Comparison of ENCODE assay signal across 8 mouse cellular contexts in genomic region chr17:29237772-29238420, GRCm38 (mm10). TPM values are rescaled to one million over a fixed set of nuclear protein-coding genes. Genes with fewer than 3 reads are reported as not detected.
DNase-seq lines count a peak whose midpoint lies in the region; ATAC-seq and TF ChIP-seq lines count a peak whose summit lies in the region.

Gene Cpne5 (minus strand): TSS chr17:29238167.

- DNase-seq in gastrocnemius, adult 2 months = peak; percentile 38
- no peak for DNase-seq in gastrocnemius, postnatal 14 days
- DNase-seq in thymus, postnatal 4 days = peak; percentile 50
- no peak for DNase-seq in thymus, adult 18-20 months
- peak; percentile 34 for DNase-seq in layer of hippocampus, adult 9-11 months
- DNase-seq in midbrain, embryonic 10.5 days (ENCODE audit: low spot score) = peak; percentile 51

- peak within 1 kb of the TSS; percentile 72 for H3K4me3 ChIP-seq in gastrocnemius, adult 2 months
- H3K4me3 ChIP-seq in midbrain, embryonic 10.5 days = peak within 1 kb of the TSS; percentile 83
- H3K4me3 ChIP-seq in stomach, embryonic 16.5 days (replicated peaks; ENCODE audit: low read length) = peak within 1 kb of the TSS; percentile 63

- no peaks in the 10 kb centered on the region for H3K36me3 ChIP-seq in midbrain, embryonic 10.5 days
- no peaks in the 10 kb centered on the region for H3K36me3 ChIP-seq in stomach, embryonic 16.5 days (ENCODE audit: control insufficient read depth, insufficient read depth, low read length)

- H3K9ac ChIP-seq in stomach, embryonic 16.5 days (ENCODE audit: low read length) = peak within 1 kb of the TSS; percentile 78

- ATAC-seq in stomach, embryonic 16.5 days (ENCODE audit: insufficient read depth, low FRiP score) = peak; percentile 68
- ATAC-seq in erythroblast, adult 5-6 weeks (replicated peaks; ENCODE audit: low FRiP score, poor library complexity, severe bottlenecking) = no peak

- intact Hi-C loops in gastrocnemius, adult 2 months (cut with DNase I) = no loop called here
- intact Hi-C loops in gastrocnemius, postnatal 14 days (cut with DNase I; ENCODE audit: low total_unique reads) = no loop called here

- H3K4me1 ChIP-seq in midbrain, embryonic 10.5 days = peaks cover 56% of the 10 kb centered on the region
- peaks cover 28% of the 10 kb centered on the region for H3K4me1 ChIP-seq in stomach, embryonic 16.5 days (ENCODE audit: control insufficient read depth, insufficient read depth, low read length)

- peaks cover 82% of the 10 kb centered on the region for H3K27me3 ChIP-seq in midbrain, embryonic 10.5 days (ENCODE audit: low read depth, poor library complexity, severe bottlenecking)
- 0 out of 2 replicates have a peak, but pooled peaks cover 11% of the 10 kb centered on the region for H3K27me3 ChIP-seq in stomach, embryonic 16.5 days (ENCODE audit: control insufficient read depth, insufficient read depth, low read length)

- TF ChIP-seq CTCF in gastrocnemius, adult 2 months (IDR thresholded peaks at IDR 0.05) = no peak

- H3K4me2 ChIP-seq in stomach, embryonic 16.5 days (ENCODE audit: low read depth, low read length) = peak within 1 kb of the TSS; percentile 99

- WGBS in midbrain, embryonic 10.5 days = under 1% methylated on average over 68 of the region's 73 CpGs
- 0% methylated on average over 62 of the region's 73 CpGs for WGBS in stomach, embryonic 16.5 days

- no peak within 1 kb of the TSS for H3K27ac ChIP-seq in gastrocnemius, adult 2 months
- H3K27ac ChIP-seq in midbrain, embryonic 10.5 days (replicated peaks) = peak within 1 kb of the TSS; percentile 86
- no peak within 1 kb of the TSS for H3K27ac ChIP-seq in stomach, embryonic 16.5 days (ENCODE audit: low read length)

- no peaks in the 10 kb centered on the region for H3K9me3 ChIP-seq in midbrain, embryonic 10.5 days (replicated peaks)
- no peaks in the 10 kb centered on the region for H3K9me3 ChIP-seq in stomach, embryonic 16.5 days (replicated peaks; ENCODE audit: control insufficient read depth, low read length)

RNA-seq across cellular contexts. Expression of gene Cpne5, which starts in this region (rescaled TPM):
- total RNA-seq in gastrocnemius, adult 2 months (2021) = not detected
- under 1 TPM; 0.07 to 0.39 TPM for total RNA-seq in gastrocnemius, postnatal 14 days (2021)
- 10.7 and 14.8 TPM in 2 replicates for polyA plus RNA-seq in midbrain, embryonic 10.5 days (2016; fragmentation: Nextera tagmentation; extraction: Ambion mirVana)
- 6.9 and 7.5 TPM in 2 replicates for polyA plus RNA-seq in stomach, embryonic 16.5 days (2015; fragmentation: Nextera tagmentation; extraction: Ambion mirVana)
- not detected in 2 replicates for total RNA-seq in erythroblast, adult 5-6 weeks (2015; ENCODE audit: low replicate concordance)
- total RNA-seq in erythroblast, adult 5-6 weeks (2017; ENCODE audit: low replicate concordance) = 0.26 and 0.70 TPM in 2 replicates

Comparison
In these comparisons a context has a peak if more than half of its experiments do, and no peak if none do; other contexts are left out.
1. DNase-seq: peak in thymus, postnatal 4 days (single experiment), layer of hippocampus, adult 9-11 months (single experiment) and midbrain, embryonic 10.5 days (single experiment); none in gastrocnemius, postnatal 14 days (single experiment) and thymus, adult 18-20 months (0 of 2).
2. Peak in DNase-seq and H3K4me3 ChIP-seq in gastrocnemius, adult 2 months; RNA of the gene not detected or under 1 TPM.
3. Peak in every context shown above with its lines, with median percentiles within 50 percentile points of each other: H3K4me3 ChIP-seq.